In the genomic region with DNA sequence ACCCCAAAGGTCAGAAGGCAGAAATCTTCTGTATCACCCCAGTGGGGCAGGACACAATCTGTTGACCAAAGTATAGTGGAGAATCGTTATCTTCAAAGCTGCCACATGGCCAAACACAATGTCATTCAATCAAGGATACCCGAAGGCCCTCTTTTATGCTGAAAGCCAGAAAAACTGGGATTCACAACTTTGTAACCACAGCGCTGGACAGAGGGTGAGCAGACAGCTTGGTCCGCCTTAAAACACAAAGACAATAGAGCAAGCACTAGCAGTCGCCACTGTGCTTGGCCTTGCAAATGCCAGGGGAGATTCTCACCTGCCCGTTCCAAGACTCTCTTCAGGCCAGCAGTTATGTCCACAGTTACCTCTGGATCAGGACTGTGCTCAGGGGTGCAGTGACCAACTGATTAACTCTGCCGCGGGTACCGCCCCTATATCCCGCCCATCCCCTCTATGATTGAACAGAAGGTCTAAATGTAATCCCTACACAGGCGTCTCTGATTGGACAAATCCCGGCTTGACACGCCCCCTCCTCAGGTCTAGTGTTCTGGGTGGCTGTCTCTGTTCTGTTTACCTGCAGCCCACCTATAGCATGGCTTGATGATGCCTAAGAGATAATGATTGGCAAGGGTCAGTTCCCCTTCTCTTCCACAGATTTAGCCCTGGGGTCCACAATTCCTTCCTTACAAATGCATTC, we compare ENCODE assay signal across 9 mouse cellular contexts. TPM values are rescaled to one million over a fixed set of nuclear protein-coding genes. Genes with fewer than 3 reads are reported as not detected.
DNase-seq lines count a peak whose midpoint lies in the region; ATAC-seq and TF ChIP-seq lines count a peak whose summit lies in the region.
"Not testable (repeated sequence)": the region's sequence is repeated elsewhere in the genome, so short reads cannot be mapped to it uniquely, and the experiment has no call there.
"Had no signal": no experiment of that assay in that cellular context is flagged by ENCODE, and none has a peak within 500 bp of the region (broad histone marks: within the 10 kb centered on the region; RNA-seq: fewer than 3 reads in every experiment).

No protein-coding gene starts in this region.

- DNase-seq in ZHBTc4 (ENCODE audit: low read depth, low spot score), result peak; percentile 70
- peak; percentile 63 to 78 for DNase-seq in frontal cortex, postnatal 36 days (ENCODE audit: low spot score in 2 of 2)
- DNase-seq in layer of hippocampus, postnatal 14 days (ENCODE audit: low spot score in 2 of 2), result peak; percentile 53 to 88
- peak; percentile 64 for DNase-seq in neural tube, embryonic 11.5 days (ENCODE audit: low spot score)

- 0 out of 2 replicates have a peak overlapping the region, but pooled peaks have one; percentile 1 for H3K4me2 ChIP-seq in liver, embryonic 16.5 days (ENCODE audit: low read depth, low read length)
- H3K4me2 ChIP-seq in neural tube, embryonic 11.5 days (ENCODE audit: low read depth), result peak overlapping the region; percentile 41
- H3K4me2 ChIP-seq in stomach, embryonic 16.5 days (ENCODE audit: low read depth, low read length), result peak overlapping the region; percentile 34; the same call in 1 of the 2 replicates

- not testable (repeated sequence) for H3K27me3 ChIP-seq in liver, embryonic 16.5 days (ENCODE audit: control insufficient read depth, insufficient read depth, low read depth, low read length); neural tube, embryonic 11.5 days (ENCODE audit: control insufficient read depth, insufficient read depth, low read length); stomach, embryonic 16.5 days (ENCODE audit: control insufficient read depth, insufficient read depth, low read length)

- TF ChIP-seq CTCF in cortical plate, adult 2 months (IDR thresholded peaks at IDR 0.05; ENCODE audit: extremely low read depth, insufficient read depth, low read length), result not testable (repeated sequence)

- H3K9ac ChIP-seq in liver, embryonic 16.5 days (ENCODE audit: low read depth, low read length); neural tube, embryonic 11.5 days (ENCODE audit: low read length); stomach, embryonic 16.5 days (ENCODE audit: low read length): not testable (repeated sequence)

- TF ChIP-seq POLR2A in cortical plate, adult 2 months (IDR thresholded peaks at IDR 0.05; ENCODE audit: extremely low read depth, insufficient read depth, low read length), result not testable (repeated sequence)

- H3K36me3 ChIP-seq in liver, embryonic 16.5 days (ENCODE audit: control insufficient read depth, insufficient read depth); neural tube, embryonic 11.5 days (ENCODE audit: control insufficient read depth, insufficient read depth, low read length); stomach, embryonic 16.5 days (ENCODE audit: control insufficient read depth, insufficient read depth, low read length): not testable (repeated sequence)

- peak; percentile 78 for ATAC-seq in inflammation-experienced regulatory T-cells, adult 6 months
- peak; percentile 87 for ATAC-seq in liver, embryonic 16.5 days (ENCODE audit: low read depth)
- peak; percentile 99 for ATAC-seq in neural tube, embryonic 11.5 days (ENCODE audit: insufficient read depth, low FRiP score, low TSS enrichment)
- peak; percentile 93 for ATAC-seq in stomach, embryonic 16.5 days (ENCODE audit: insufficient read depth, low FRiP score)

- H3K9me3 ChIP-seq in liver, embryonic 16.5 days (replicated peaks; ENCODE audit: control insufficient read depth, low read length); neural tube, embryonic 11.5 days (ENCODE audit: control insufficient read depth, low read length); stomach, embryonic 16.5 days (replicated peaks; ENCODE audit: control insufficient read depth, low read length): not testable (repeated sequence)

- H3K4me1 ChIP-seq in cortical plate, adult 2 months (ENCODE audit: control insufficient read depth, insufficient read depth, low read length); liver, embryonic 16.5 days (ENCODE audit: control insufficient read depth, low read depth, low read length); neural tube, embryonic 11.5 days (ENCODE audit: control insufficient read depth, insufficient read depth, low read length); stomach, embryonic 16.5 days (ENCODE audit: control insufficient read depth, insufficient read depth, low read length): not testable (repeated sequence)

- peak overlapping the region; percentile 49 for H3K4me3 ChIP-seq in cortical plate, adult 2 months (ENCODE audit: insufficient read depth, low read length)
- H3K4me3 ChIP-seq in liver, embryonic 16.5 days (ENCODE audit: low read depth, low read length); neural tube, embryonic 11.5 days (ENCODE audit: low read depth, low read length): not testable (repeated sequence)
- H3K4me3 ChIP-seq in stomach, embryonic 16.5 days (replicated peaks; ENCODE audit: low read length), result peak overlapping the region; percentile 31

- 20% methylated on average over 13 of the region's 13 CpGs for WGBS in liver, embryonic 16.5 days (ENCODE audit: insufficient replicate concordance)
- WGBS in neural tube, embryonic 11.5 days, result 31% methylated on average over 13 of the region's 13 CpGs
- 15% methylated on average over 13 of the region's 13 CpGs for WGBS in stomach, embryonic 16.5 days

- H3K27ac ChIP-seq in cortical plate, adult 2 months (ENCODE audit: insufficient read depth, low read length); liver, embryonic 16.5 days (ENCODE audit: low read length); neural tube, embryonic 11.5 days (ENCODE audit: low read depth, low read length); stomach, embryonic 16.5 days (ENCODE audit: low read length): not testable (repeated sequence)

RNA-seq across cellular contexts. Expression of a gene that starts 17.6 kb away (rescaled TPM):
- polyA plus RNA-seq in cortical plate, adult 2 months (2012; rRNA removed), result 15.6 and 20.8 TPM in 2 replicates
- 10 to 100 TPM; 45.4 to 72.3 (median 45.6) TPM for polyA plus RNA-seq in inflammation-experienced regulatory T-cells, adult 6 months (2017; shearing (Covaris generic))
- total RNA-seq in layer of hippocampus, postnatal 14 days (2021), result 10 to 100 TPM; 17.3 to 55.7 TPM
- polyA plus RNA-seq in liver, embryonic 16.5 days (2015; fragmentation: Nextera tagmentation; extraction: Ambion mirVana), result 7.2 and 7.7 TPM in 2 replicates
- 54.1 and 56.2 TPM in 2 replicates for polyA plus RNA-seq in neural tube, embryonic 11.5 days (2014; fragmentation: Nextera tagmentation; extraction: Ambion mirVana)
- 31.2 and 52.2 TPM in 2 replicates for polyA plus RNA-seq in stomach, embryonic 16.5 days (2015; fragmentation: Nextera tagmentation; extraction: Ambion mirVana)

RNA-seq across cellular contexts. Expression of a gene that starts 18.9 kb away (rescaled TPM):
- 6.3 and 6.8 TPM in 2 replicates for polyA plus RNA-seq in cortical plate, adult 2 months (2012; rRNA removed)
- polyA plus RNA-seq in inflammation-experienced regulatory T-cells, adult 6 months (2017; shearing (Covaris generic)), result 10 to 100 TPM in 1 of 3 experiments, 1 to 10 TPM in 2; 1.1 to 16.5 (median 2.6) TPM
- 1 to 10 TPM; 2.9 to 4.3 TPM for total RNA-seq in layer of hippocampus, postnatal 14 days (2021)
- 0.77 and 0.98 TPM in 2 replicates for polyA plus RNA-seq in liver, embryonic 16.5 days (2015; fragmentation: Nextera tagmentation; extraction: Ambion mirVana)
- polyA plus RNA-seq in neural tube, embryonic 11.5 days (2014; fragmentation: Nextera tagmentation; extraction: Ambion mirVana), result 7.4 and 7.6 TPM in 2 replicates
- 4.4 and 4.9 TPM in 2 replicates for polyA plus RNA-seq in stomach, embryonic 16.5 days (2015; fragmentation: Nextera tagmentation; extraction: Ambion mirVana)

RNA-seq across cellular contexts. Expression of a gene that starts 18.9 kb away (rescaled TPM):
- polyA plus RNA-seq in cortical plate, adult 2 months (2012; rRNA removed), result 11.1 and 12.1 TPM in 2 replicates
- polyA plus RNA-seq in inflammation-experienced regulatory T-cells, adult 6 months (2017; shearing (Covaris generic)), result 10 to 100 TPM; 22.3 to 36.5 (median 26.2) TPM
- total RNA-seq in layer of hippocampus, postnatal 14 days (2021), result 1 to 10 TPM; 6.8 to 8.8 TPM
- polyA plus RNA-seq in liver, embryonic 16.5 days (2015; fragmentation: Nextera tagmentation; extraction: Ambion mirVana), result 5.5 and 5.7 TPM in 2 replicates
- polyA plus RNA-seq in neural tube, embryonic 11.5 days (2014; fragmentation: Nextera tagmentation; extraction: Ambion mirVana), result 22.2 and 23.4 TPM in 2 replicates
- polyA plus RNA-seq in stomach, embryonic 16.5 days (2015; fragmentation: Nextera tagmentation; extraction: Ambion mirVana), result 21.8 and 23.1 TPM in 2 replicates

RNA-seq across cellular contexts. Expression of a gene that starts 30.6 kb away (rescaled TPM):
- not detected in 2 replicates for polyA plus RNA-seq in cortical plate, adult 2 months (2012; rRNA removed)
- polyA plus RNA-seq in inflammation-experienced regulatory T-cells, adult 6 months (2017; shearing (Covaris generic)), result not detected
- not detected for total RNA-seq in layer of hippocampus, postnatal 14 days (2021)
- not detected in 2 replicates for polyA plus RNA-seq in liver, embryonic 16.5 days (2015; fragmentation: Nextera tagmentation; extraction: Ambion mirVana)
- not detected in 2 replicates for polyA plus RNA-seq in neural tube, embryonic 11.5 days (2014; fragmentation: Nextera tagmentation; extraction: Ambion mirVana)
- not detected in 2 replicates for polyA plus RNA-seq in stomach, embryonic 16.5 days (2015; fragmentation: Nextera tagmentation; extraction: Ambion mirVana)
- total RNA-seq: gastrocnemius, postnatal 36 days had no signal

RNA-seq across cellular contexts. Expression of a gene that starts 35.2 kb away (rescaled TPM):
- 239 and 250 TPM in 2 replicates for polyA plus RNA-seq in cortical plate, adult 2 months (2012; rRNA removed)
- 10 to 100 TPM; 51.8 to 54.5 (median 53.6) TPM for polyA plus RNA-seq in inflammation-experienced regulatory T-cells, adult 6 months (2017; shearing (Covaris generic))
- total RNA-seq in layer of hippocampus, postnatal 14 days (2021), result 100 to 1,000 TPM; 229 to 257 TPM
- polyA plus RNA-seq in liver, embryonic 16.5 days (2015; fragmentation: Nextera tagmentation; extraction: Ambion mirVana), result 0.07 and 0.19 TPM in 2 replicates
- polyA plus RNA-seq in neural tube, embryonic 11.5 days (2014; fragmentation: Nextera tagmentation; extraction: Ambion mirVana), result 82.3 and 88.8 TPM in 2 replicates
- polyA plus RNA-seq in stomach, embryonic 16.5 days (2015; fragmentation: Nextera tagmentation; extraction: Ambion mirVana), result 14.6 and 16.0 TPM in 2 replicates
- total RNA-seq: gastrocnemius, postnatal 36 days had no signal
